Mouse (Mus musculus): ENCODE results near the gene Pde6g. TPM values are rescaled to one million over a fixed set of nuclear protein-coding genes. Genes with fewer than 3 reads are reported as not detected.
A peak's percentile ranks its signal among the peaks of the same experiment; 100 is the strongest.

Pde6g gene
- total and polyA plus RNA-seq, 2 experiments from 2014 or later, result 0.18 to 0.33 TPM

DNA sequence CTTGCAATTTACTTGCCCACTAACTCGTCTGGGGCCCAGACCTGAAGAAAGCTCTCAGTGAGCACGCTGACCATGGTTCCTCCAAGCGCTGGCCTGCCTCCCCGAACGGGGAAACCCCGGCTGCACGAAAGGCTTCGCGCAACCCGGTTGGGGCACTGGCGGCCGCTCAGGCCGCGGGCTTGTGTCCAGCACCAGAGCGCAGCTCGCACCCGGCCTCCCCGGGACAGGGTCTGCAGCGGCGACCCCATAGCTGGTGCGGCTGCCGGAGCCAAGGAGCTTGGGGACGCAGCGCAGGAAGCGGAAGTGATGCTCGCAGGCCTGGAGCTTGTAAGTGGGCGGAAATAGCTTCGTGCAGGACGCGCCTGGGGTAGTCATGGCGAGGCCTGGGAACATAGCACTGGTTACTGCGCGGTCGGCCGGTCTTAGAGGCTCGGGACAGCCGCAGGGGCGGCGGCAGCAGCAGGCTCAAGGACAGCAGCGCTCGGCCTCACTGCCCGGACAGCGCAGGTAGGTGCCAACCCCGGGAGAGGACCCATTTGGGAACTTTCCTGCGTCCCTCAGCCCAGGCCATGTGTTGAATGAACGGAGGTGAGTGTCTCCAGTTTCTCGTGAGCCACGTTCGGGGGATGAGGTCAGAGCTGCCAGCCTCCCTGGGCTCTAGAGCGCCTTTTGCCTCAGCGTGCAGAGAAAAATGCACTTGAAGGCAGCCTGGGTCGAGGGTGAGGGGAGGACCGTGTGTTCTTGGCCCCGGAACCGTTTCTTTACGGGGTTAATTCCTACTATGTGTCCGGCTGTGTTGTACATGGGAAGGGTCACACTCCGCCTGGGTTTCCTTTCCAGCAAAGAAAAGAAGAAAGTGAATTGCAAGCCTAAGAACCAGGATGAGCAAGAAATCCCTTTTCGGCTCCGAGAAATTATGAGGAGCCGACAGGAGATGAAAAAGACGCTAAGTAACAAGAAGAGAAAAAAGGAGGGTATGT, 4.8 kb upstream of the Pde6g start, which contains the start of the genes Oxld1 and Ccdc137:
Gene Oxld1 (minus strand): TSS at position 297 of the 980 bp plus-strand sequence.
Gene Ccdc137 (plus strand): TSS at position 344 of the 980 bp plus-strand sequence.
- H3K9me3 ChIP-seq (ENCODE audit: low read length), result no peaks in the 10 kb centered on the region
- no peaks in the 10 kb centered on the region for H3K27me3 ChIP-seq (ENCODE audit: insufficient read depth, low read length)
- DNase-seq (peak; percentile 87), ATAC-seq (peak; percentile 98)
- peak within 1 kb of the TSS; percentile 74 for H3K27ac ChIP-seq (ENCODE audit: low read depth, low read length)
- peak within 1 kb of the TSS; percentile 87 for H3K4me3 ChIP-seq (ENCODE audit: low read depth, low read length)
- whole genome bisulfite sequencing, result 7% methylated on average over 62 of the region's 62 CpGs
- peak within 1 kb of the TSS; percentile 93 for H3K4me2 ChIP-seq (ENCODE audit: low read depth)
- peaks cover 8% of the 10 kb centered on the region; the same call in 1 of the 2 replicates for H3K4me1 ChIP-seq (ENCODE audit: insufficient read depth)
- peak within 1 kb of the TSS; percentile 96 for H3K9ac ChIP-seq
- TF ChIP-seq CTCF (IDR thresholded peaks at IDR 0.05; ENCODE audit: low read depth), result no peak
- H3K36me3 ChIP-seq (ENCODE audit: insufficient read depth), result peaks cover 25% of the 10 kb centered on the region

DNA sequence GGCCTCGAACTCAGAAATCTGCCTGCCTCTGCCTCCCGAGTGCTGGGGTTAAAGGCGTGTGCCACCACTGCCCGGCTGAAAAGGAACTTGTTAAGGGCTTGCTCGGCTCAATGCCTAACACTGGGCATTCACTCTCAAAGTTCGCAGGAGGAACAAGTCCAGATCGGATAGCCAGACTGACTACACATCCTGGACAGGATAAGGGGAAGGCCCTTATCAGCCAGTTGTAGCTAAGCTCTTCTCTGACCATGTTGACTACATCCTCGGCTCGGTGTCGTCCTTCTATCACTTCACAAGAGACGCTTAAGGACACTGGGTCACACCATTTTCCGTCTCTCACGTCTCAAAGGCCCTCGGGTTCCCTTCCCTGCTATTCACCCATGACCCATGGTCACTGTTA, 4.1 kb upstream of the Pde6g start:
- Histone ChIP-seq H3K4me1 (ENCODE audit: insufficient read depth) (peaks cover 8% of the 10 kb centered on the region; the same call in 1 of the 2 replicates), H3K27me3 (ENCODE audit: insufficient read depth, low read length) (no peaks in the 10 kb centered on the region), H3K27ac (ENCODE audit: low read depth, low read length) (peak overlapping the region; percentile 74), H3K36me3 (ENCODE audit: insufficient read depth) (peaks cover 20% of the 10 kb centered on the region), H3K9ac (peak overlapping the region; percentile 96), H3K9me3 (ENCODE audit: low read length) (no peaks in the 10 kb centered on the region), H3K4me2 (ENCODE audit: low read depth) (peak overlapping the region; percentile 93), H3K4me3 (ENCODE audit: low read depth, low read length) (peak overlapping the region; percentile 87)
- 32% methylated on average over 14 of the region's 14 CpGs for WGBS
- ATAC-seq (peak; percentile 3; the same call in 1 of the 2 replicates), DNase-seq (peak; percentile 3)
- TF ChIP-seq CTCF (IDR thresholded peaks at IDR 0.05; ENCODE audit: low read depth), result no peak

DNA sequence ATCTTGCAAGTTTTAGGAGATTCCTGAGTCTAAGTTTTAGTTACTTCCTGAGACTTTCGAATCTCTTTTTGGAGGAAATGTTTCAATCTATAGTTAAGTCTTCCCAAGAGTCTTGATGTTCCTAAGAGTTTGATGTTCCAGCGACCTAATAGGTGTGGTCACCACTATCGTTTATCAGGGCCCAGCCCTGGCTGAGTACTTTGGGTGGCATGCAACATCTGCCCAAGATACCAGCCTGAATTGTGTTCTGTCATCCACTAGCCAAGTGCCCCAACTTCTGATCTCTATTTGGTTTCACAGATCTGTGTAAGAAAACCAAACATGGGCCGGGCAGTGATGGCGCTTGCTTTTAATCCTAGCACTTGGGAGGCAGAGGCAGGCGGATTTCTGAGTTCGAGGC, 2.1 kb upstream of the Pde6g start:
- ATAC-seq (no peak), DNase-seq (no peak)
- TF ChIP-seq CTCF (IDR thresholded peaks at IDR 0.05; ENCODE audit: low read depth), result no peak
- Histone ChIP-seq H3K36me3 (ENCODE audit: insufficient read depth) (peaks cover 4% of the 10 kb centered on the region), H3K4me1 (ENCODE audit: insufficient read depth) (peaks cover 8% of the 10 kb centered on the region; the same call in 1 of the 2 replicates), H3K27ac (ENCODE audit: low read depth, low read length) (no peak overlapping the region), H3K9ac (no peak overlapping the region), H3K27me3 (ENCODE audit: insufficient read depth, low read length) (no peaks in the 10 kb centered on the region), H3K9me3 (ENCODE audit: low read length) (no peaks in the 10 kb centered on the region), H3K4me3 (ENCODE audit: low read depth, low read length) (no peak overlapping the region), H3K4me2 (ENCODE audit: low read depth) (no peak overlapping the region)
- 97% methylated on average over 7 of the region's 7 CpGs for WGBS

DNA sequence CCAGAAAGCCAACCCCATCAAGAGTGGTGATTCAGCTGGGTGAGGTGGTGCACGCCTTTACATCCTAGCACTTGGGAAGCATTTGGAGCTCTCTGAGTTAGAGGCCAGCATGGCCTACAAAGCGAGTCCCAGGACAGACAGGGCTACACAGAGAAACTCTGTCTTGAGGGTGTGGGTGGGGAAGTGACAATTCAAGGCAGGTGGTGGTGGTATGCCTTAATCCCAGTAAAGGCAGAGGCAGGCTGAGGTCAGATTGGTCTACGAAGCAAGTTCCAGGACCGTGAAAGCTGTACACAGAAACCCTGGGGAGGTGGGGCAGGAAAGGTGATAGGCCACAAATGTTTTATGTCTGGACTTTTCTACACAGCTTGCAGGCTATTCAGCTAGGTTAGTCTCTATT, 1.7 kb upstream of the Pde6g start:
- H3K4me1 ChIP-seq (ENCODE audit: insufficient read depth), result peaks cover 8% of the 10 kb centered on the region; the same call in 1 of the 2 replicates
- no peak for TF ChIP-seq CTCF (IDR thresholded peaks at IDR 0.05; ENCODE audit: low read depth)
- no peak overlapping the region for H3K9ac ChIP-seq
- no peak overlapping the region for H3K4me2 ChIP-seq (ENCODE audit: low read depth)
- H3K4me3 ChIP-seq (ENCODE audit: low read depth, low read length), result no peak overlapping the region
- H3K36me3 ChIP-seq (ENCODE audit: insufficient read depth), result peaks cover 2% of the 10 kb centered on the region
- no peaks in the 10 kb centered on the region for H3K9me3 ChIP-seq (ENCODE audit: low read length)
- ATAC-seq, result no peak
- no peak overlapping the region for H3K27ac ChIP-seq (ENCODE audit: low read depth, low read length)
- 95% methylated on average over 4 of the region's 4 CpGs for WGBS
- no peak for DNase-seq
- H3K27me3 ChIP-seq (ENCODE audit: insufficient read depth, low read length), result no peaks in the 10 kb centered on the region

DNA sequence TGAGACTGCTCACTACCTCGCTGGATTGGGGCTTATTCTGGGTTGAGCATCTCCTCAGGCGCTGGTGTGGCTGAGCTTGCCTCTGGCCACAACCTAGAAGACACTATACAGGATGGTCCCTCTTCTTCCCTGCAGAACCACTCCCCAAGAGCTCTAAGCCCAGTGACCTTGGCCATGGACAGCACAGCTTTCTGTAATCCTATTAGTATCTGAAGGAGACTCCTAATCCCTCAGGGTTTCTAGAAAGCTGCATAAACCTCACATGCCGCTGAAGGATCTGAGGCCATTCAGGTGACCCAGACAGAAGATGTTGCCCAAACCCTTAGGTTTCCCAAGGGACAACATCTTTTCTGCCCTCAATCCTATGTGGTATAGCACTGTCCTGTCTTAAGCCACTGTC, 1.1 kb downstream of the Pde6g start:
- Histone ChIP-seq H3K4me3 (ENCODE audit: low read depth, low read length) (no peak overlapping the region), H3K9ac (no peak overlapping the region), H3K9me3 (ENCODE audit: low read length) (no peaks in the 10 kb centered on the region), H3K36me3 (ENCODE audit: insufficient read depth) (no peaks in the 10 kb centered on the region), H3K4me1 (ENCODE audit: insufficient read depth) (no peaks in the 10 kb centered on the region), H3K27me3 (ENCODE audit: insufficient read depth, low read length) (no peaks in the 10 kb centered on the region), H3K4me2 (ENCODE audit: low read depth) (no peak overlapping the region), H3K27ac (ENCODE audit: low read depth, low read length) (no peak overlapping the region)
- DNase-seq (no peak), ATAC-seq (no peak)
- 67% methylated on average over 3 of the region's 3 CpGs for WGBS
- no peak for TF ChIP-seq CTCF (IDR thresholded peaks at IDR 0.05; ENCODE audit: low read depth)

DNA sequence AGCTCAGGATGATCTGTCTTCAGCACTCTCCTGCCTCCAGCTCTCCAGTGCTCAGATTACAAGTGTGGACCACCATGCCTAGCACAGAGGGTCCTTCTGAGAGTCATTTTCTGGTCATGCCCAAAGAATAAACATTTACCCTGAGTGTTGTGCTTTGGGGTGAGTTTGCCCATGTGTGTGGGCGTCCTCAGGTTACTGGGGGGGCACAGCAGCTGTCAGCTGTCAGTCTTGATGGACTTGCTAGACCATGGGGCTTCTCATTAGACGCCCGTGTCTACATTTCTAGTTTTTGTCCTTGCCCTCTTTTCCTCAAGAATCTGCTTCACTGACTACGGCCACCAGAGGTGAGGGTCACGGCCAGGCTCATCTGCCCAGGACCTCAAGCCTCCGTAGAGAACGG, 6.1 kb downstream of the Pde6g start:
- Histone ChIP-seq H3K27me3 (ENCODE audit: insufficient read depth, low read length) (no peaks in the 10 kb centered on the region), H3K4me3 (ENCODE audit: low read depth, low read length) (no peak overlapping the region), H3K9ac (no peak overlapping the region), H3K9me3 (ENCODE audit: low read length) (no peaks in the 10 kb centered on the region), H3K4me1 (ENCODE audit: insufficient read depth) (no peaks in the 10 kb centered on the region), H3K4me2 (ENCODE audit: low read depth) (no peak overlapping the region), H3K27ac (ENCODE audit: low read depth, low read length) (no peak overlapping the region), H3K36me3 (ENCODE audit: insufficient read depth) (no peaks in the 10 kb centered on the region)
- no peak for DNase-seq
- 85% methylated on average over 7 of the region's 7 CpGs for WGBS
- TF ChIP-seq CTCF (IDR thresholded peaks at IDR 0.05; ENCODE audit: low read depth), result no peak
- no peak for ATAC-seq

DNA sequence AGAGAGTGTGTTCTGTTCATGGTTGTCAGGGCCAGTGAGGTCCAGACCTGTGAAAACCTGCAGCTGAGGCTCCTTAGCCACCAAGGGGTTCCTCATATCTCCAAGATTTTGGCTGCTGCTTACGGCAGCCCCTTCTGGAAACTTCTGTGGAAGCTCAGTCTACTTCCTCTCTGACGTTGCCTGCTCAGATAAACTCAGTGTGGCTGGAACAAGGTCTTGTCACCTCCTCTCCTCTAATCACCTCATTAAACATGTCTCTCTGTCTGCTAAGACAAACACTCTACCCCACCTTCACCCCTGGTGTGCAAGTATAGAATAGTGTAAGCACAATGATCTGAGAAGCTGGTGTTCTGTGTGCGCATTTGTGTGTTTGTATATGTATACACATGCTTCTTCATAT, 7.8 kb downstream of the Pde6g start:
- no peak for ATAC-seq
- Histone ChIP-seq H3K9me3 (ENCODE audit: low read length) (no peaks in the 10 kb centered on the region), H3K36me3 (ENCODE audit: insufficient read depth) (no peaks in the 10 kb centered on the region), H3K27me3 (ENCODE audit: insufficient read depth, low read length) (no peaks in the 10 kb centered on the region), H3K9ac (no peak overlapping the region), H3K27ac (ENCODE audit: low read depth, low read length) (no peak overlapping the region), H3K4me2 (ENCODE audit: low read depth) (no peak overlapping the region), H3K4me3 (ENCODE audit: low read depth, low read length) (no peak overlapping the region), H3K4me1 (ENCODE audit: insufficient read depth) (no peaks in the 10 kb centered on the region)
- WGBS, result 77% methylated on average over 3 of the region's 3 CpGs
- no peak for DNase-seq
- no peak for TF ChIP-seq CTCF (IDR thresholded peaks at IDR 0.05; ENCODE audit: low read depth)
